Mouse (Mus musculus) neural tube, embryonic 12.5 days (tissue): ENCODE results near the gene BC048671. TPM values are rescaled to one million over a fixed set of nuclear protein-coding genes. Genes with fewer than 3 reads are reported as not detected.

ENCODE experiments used
- ATAC-seq: fragments of 200-750 bp; cut with Nextera tagmentation; 2 replicates; pipeline ENCODE4 v1.8.0; 2017; ENCODE audit warnings: low read depth, mild to moderate bottlenecking, moderate TSS enrichment, moderate library complexity; ENCODE audit not compliant: low FRiP score
- H3K27ac ChIP-seq: fragments of 300-500 bp; sonication (generic); 2 replicates; pipeline ENCODE4 v1.5.1; 2016
- H3K27me3 ChIP-seq: fragments of 300-500 bp; sonication (generic); replicated peaks from 2 replicates; pipeline ENCODE4 v1.6.1; 2016; ENCODE audit warnings: mild to moderate bottlenecking
- H3K36me3 ChIP-seq: fragments of 300-500 bp; sonication (generic); 2 replicates; pipeline ENCODE4 v1.6.1; 2016; ENCODE audit warnings: mild to moderate bottlenecking
- H3K4me1 ChIP-seq: fragments of 300-500 bp; sonication (generic); 2 replicates; pipeline ENCODE4 v1.6.1; 2016
- H3K4me2 ChIP-seq: fragments of 300-500 bp; sonication (generic); replicated peaks from 2 replicates; pipeline ENCODE4 v1.6.1; 2016; ENCODE audit warnings: mild to moderate bottlenecking
- H3K4me3 ChIP-seq: fragments of 300-500 bp; sonication (generic); 2 replicates; pipeline ENCODE4 v1.5.1; 2016
- H3K9ac ChIP-seq: fragments of 300-500 bp; sonication (generic); 2 replicates; pipeline ENCODE4 v1.6.1; 2016; ENCODE audit warnings: mild to moderate bottlenecking
- H3K9me3 ChIP-seq: fragments of 300-500 bp; sonication (generic); 2 replicates; pipeline ENCODE4 v1.6.1; 2016; ENCODE audit warnings: mild to moderate bottlenecking
- WGBS: fragments of 180-500 bp; shearing (Covaris S2); methylation state at CpG from one replicate; pipeline ENCODE4 v1.1.7; 2016; 5-methylcytosine and 5-hydroxymethylcytosine counted together
- polyA plus RNA-seq: library from polyadenylated mRNA; unstranded; fragments of >200 nt; fragmentation: Nextera tagmentation; extraction: Ambion mirVana; gene quantifications from 2 replicates; pipeline ENCODE4 v1.2.1, GENCODE M21; 2016

Gene BC048671
- polyA plus RNA-seq, 1 experiment from 2014 or later = not detected

- no peak overlapping the region for H3K4me3 ChIP-seq
- H3K27ac ChIP-seq = no peak overlapping the region
- H3K9ac ChIP-seq = no peak overlapping the region
- 0 out of 2 replicates have a peak, but pooled peaks cover 14% of the 10 kb centered on the region for H3K27me3 ChIP-seq
- H3K4me1 ChIP-seq = no peaks in the 10 kb centered on the region
- H3K36me3 ChIP-seq = no peaks in the 10 kb centered on the region
- no peaks in the 10 kb centered on the region for H3K9me3 ChIP-seq
- ATAC-seq = no peak
- H3K4me2 ChIP-seq = no peak overlapping the region
- 76% methylated on average over 3 of the region's 3 CpGs for WGBS
These were observed 23.4 kb downstream of the BC048671 start for GRCm38 (mm10) chr6:90324463-90324862.

GRCm38 (mm10) chr6:90324991-90325390 lies 24.0 kb downstream of the BC048671 start, which contains the start of gene Chst13:
Chst13 (minus strand) TSS chr6:90325185.
- WGBS = 6% methylated on average over 22 of the region's 22 CpGs
- H3K36me3 ChIP-seq = no peaks in the 10 kb centered on the region
- no peak for ATAC-seq
- H3K27ac ChIP-seq = no peak within 1 kb of the TSS
- 0 out of 2 replicates have a peak, but pooled peaks cover 14% of the 10 kb centered on the region for H3K27me3 ChIP-seq
- no peaks in the 10 kb centered on the region for H3K4me1 ChIP-seq
- H3K9me3 ChIP-seq = no peaks in the 10 kb centered on the region
- no peak within 1 kb of the TSS for H3K4me3 ChIP-seq
- peak within 1 kb of the TSS; percentile 50 for H3K4me2 ChIP-seq
- 0 out of 2 replicates have a peak within 1 kb of the TSS, but pooled peaks have one; percentile 8 for H3K9ac ChIP-seq

GRCm38 (mm10) chr6:90327670-90328069 lies 26.7 kb downstream of the BC048671 start:
- ATAC-seq = no peak
- H3K4me1 ChIP-seq = no peaks in the 10 kb centered on the region
- no peak overlapping the region for H3K9ac ChIP-seq
- no peaks in the 10 kb centered on the region for H3K9me3 ChIP-seq
- no peak overlapping the region for H3K27ac ChIP-seq
- H3K4me2 ChIP-seq = no peak overlapping the region
- H3K27me3 ChIP-seq = 0 out of 2 replicates have a peak, but pooled peaks cover 14% of the 10 kb centered on the region
- WGBS = 21% methylated on average over 6 of the region's 6 CpGs
- H3K36me3 ChIP-seq = no peaks in the 10 kb centered on the region
- H3K4me3 ChIP-seq = no peak overlapping the region

GRCm38 (mm10) chr6:90329953-90330352 lies 28.9 kb downstream of the BC048671 start:
- Histone ChIP-seq H3K4me1 (no peaks in the 10 kb centered on the region), H3K9me3 (no peaks in the 10 kb centered on the region), H3K27ac (no peak overlapping the region), H3K36me3 (no peaks in the 10 kb centered on the region), H3K27me3 (0 out of 2 replicates have a peak, but pooled peaks cover 4% of the 10 kb centered on the region), H3K4me2 (no peak overlapping the region), H3K9ac (no peak overlapping the region), H3K4me3 (no peak overlapping the region)
- 63% methylated on average over 1 of the region's 1 CpGs for WGBS
- no peak for ATAC-seq

- Histone ChIP-seq H3K4me3 (no peak within 1 kb of the TSS), H3K27me3 (no peaks in the 10 kb centered on the region), H3K27ac (no peak within 1 kb of the TSS), H3K36me3 (no peaks in the 10 kb centered on the region), H3K4me1 (no peaks in the 10 kb centered on the region), H3K4me2 (no peak within 1 kb of the TSS), H3K9ac (no peak within 1 kb of the TSS), H3K9me3 (no peaks in the 10 kb centered on the region)
- ATAC-seq = no peak
- whole genome bisulfite sequencing = 81% methylated on average over 7 of the region's 7 CpGs
These were observed 31.8 kb downstream of the BC048671 start, which contains the start of gene Uroc1 for GRCm38 (mm10) chr6:90332561-90333425. Uroc1 (plus strand) TSS chr6:90333284.

GRCm38 (mm10) chr6:90334244-90334643 lies 33.2 kb downstream of the BC048671 start:
- no peak for ATAC-seq
- 82% methylated on average over 3 of the region's 3 CpGs for WGBS
- no peaks in the 10 kb centered on the region for H3K4me1 ChIP-seq

GRCm38 (mm10) chr6:90342343-90342742 lies 41.3 kb downstream of the BC048671 start:
- WGBS = 85% methylated on average over 2 of the region's 2 CpGs
- Histone ChIP-seq H3K4me3 (no peak overlapping the region), H3K27me3 (no peaks in the 10 kb centered on the region), H3K4me1 (no peaks in the 10 kb centered on the region), H3K36me3 (no peaks in the 10 kb centered on the region), H3K27ac (no peak overlapping the region), H3K9me3 (no peaks in the 10 kb centered on the region), H3K4me2 (no peak overlapping the region), H3K9ac (no peak overlapping the region)
- no peak for ATAC-seq

More at GRCm38 (mm10) chr6:90334244-90334643, 33.2 kb downstream of the BC048671 start:
- Histone ChIP-seq H3K27me3 (no peaks in the 10 kb centered on the region), H3K4me2 (no peak overlapping the region), H3K27ac (no peak overlapping the region), H3K9me3 (no peaks in the 10 kb centered on the region), H3K36me3 (no peaks in the 10 kb centered on the region), H3K4me3 (no peak overlapping the region), H3K9ac (no peak overlapping the region)

- 79% methylated on average over 4 of the region's 4 CpGs for WGBS
- H3K27ac ChIP-seq = no peak overlapping the region
These were observed 46.2 kb downstream of the BC048671 start for GRCm38 (mm10) chr6:90347183-90347582.

GRCm38 (mm10) chr6:90348500-90348899 lies 47.5 kb downstream of the BC048671 start:
- Histone ChIP-seq H3K36me3 (no peaks in the 10 kb centered on the region), H3K9ac (no peak overlapping the region), H3K4me1 (no peaks in the 10 kb centered on the region), H3K4me2 (no peak overlapping the region), H3K4me3 (no peak overlapping the region), H3K9me3 (no peaks in the 10 kb centered on the region), H3K27ac (no peak overlapping the region), H3K27me3 (no peaks in the 10 kb centered on the region)
- no peak for ATAC-seq
- WGBS = 85% methylated on average over 4 of the region's 4 CpGs

More at GRCm38 (mm10) chr6:90347183-90347582, 46.2 kb downstream of the BC048671 start:
- ATAC-seq = no peak
- no peaks in the 10 kb centered on the region for H3K9me3 ChIP-seq
- no peaks in the 10 kb centered on the region for H3K36me3 ChIP-seq
- no peaks in the 10 kb centered on the region for H3K27me3 ChIP-seq
- no peak overlapping the region for H3K4me3 ChIP-seq
- H3K4me1 ChIP-seq = no peaks in the 10 kb centered on the region
- no peak overlapping the region for H3K4me2 ChIP-seq
- H3K9ac ChIP-seq = no peak overlapping the region

- no peaks in the 10 kb centered on the region for H3K4me1 ChIP-seq
- no peak overlapping the region for H3K27ac ChIP-seq
- H3K4me3 ChIP-seq = no peak overlapping the region
- H3K9me3 ChIP-seq = no peaks in the 10 kb centered on the region
- WGBS = 69% methylated on average over 2 of the region's 2 CpGs
- H3K4me2 ChIP-seq = no peak overlapping the region
- no peaks in the 10 kb centered on the region for H3K36me3 ChIP-seq
- no peak overlapping the region for H3K9ac ChIP-seq
- H3K27me3 ChIP-seq = no peaks in the 10 kb centered on the region
- no peak for ATAC-seq
These were observed 49.0 kb downstream of the BC048671 start for GRCm38 (mm10) chr6:90350011-90350410.
